Mouse (Mus musculus) ovary, postnatal 14 days (tissue): Measurements from ENCODE around the gene Sorcs3.

Experiments used
- DNase-seq: peaks from one replicate; pipeline ENCODE4 v3.0.0; 2022; ENCODE audit warnings: low spot score

The Sorcs3 gene

DNA sequence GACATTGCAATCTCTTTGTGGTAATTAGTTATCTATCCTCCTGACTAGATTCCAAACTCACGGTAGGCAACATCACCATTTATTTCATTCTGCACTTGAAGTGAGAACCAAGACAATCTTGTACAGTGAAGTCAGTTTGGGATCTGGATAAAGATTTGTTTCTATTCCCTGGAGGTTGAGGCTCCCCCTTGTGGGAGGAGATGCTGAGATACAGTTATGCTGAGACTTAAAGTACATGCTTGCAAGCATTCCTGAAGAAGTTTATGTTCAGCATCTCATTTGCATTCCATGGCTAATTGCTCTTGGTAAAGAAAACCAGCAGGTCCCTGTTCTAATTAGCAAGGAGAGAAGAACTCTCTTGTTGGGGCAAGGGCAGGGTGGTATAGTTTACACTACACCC is 185.7 kb downstream of the Sorcs3 start:
- no peak for DNase-seq

DNA sequence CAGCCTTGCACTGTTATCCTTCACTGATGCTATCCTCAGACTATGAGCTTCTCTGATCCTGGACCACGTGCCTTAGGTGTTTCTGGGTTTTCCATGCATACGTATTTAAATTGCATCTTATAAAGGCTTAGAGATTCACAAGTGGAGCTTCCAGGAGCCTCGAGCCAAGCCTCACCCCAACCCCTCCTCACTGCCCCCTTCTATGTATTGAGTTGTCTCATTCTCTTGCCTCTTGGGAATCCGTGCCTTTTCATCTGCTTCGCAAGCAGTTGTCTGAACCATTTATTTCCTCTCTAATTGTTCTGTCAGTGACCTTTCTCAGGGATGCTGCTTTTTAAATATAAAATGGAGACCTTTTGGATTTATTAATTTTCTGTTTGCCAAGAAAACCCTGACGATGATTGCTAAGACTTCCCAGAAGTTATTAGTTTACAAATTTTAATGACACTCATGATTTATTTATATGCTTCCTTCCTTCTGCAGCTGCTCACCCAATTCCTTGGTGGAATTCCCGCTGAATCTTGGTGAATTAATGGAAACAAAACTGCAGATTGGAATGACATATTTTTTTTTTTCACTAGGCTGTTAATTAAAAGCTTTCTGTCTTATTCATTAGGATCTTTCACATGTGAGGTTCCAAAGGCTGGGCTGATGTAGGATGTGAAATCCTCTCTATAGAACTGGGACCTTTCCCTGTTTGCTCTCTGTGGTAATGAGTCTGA is 199.1 kb downstream of the Sorcs3 start:
- no peak for DNase-seq

DNA sequence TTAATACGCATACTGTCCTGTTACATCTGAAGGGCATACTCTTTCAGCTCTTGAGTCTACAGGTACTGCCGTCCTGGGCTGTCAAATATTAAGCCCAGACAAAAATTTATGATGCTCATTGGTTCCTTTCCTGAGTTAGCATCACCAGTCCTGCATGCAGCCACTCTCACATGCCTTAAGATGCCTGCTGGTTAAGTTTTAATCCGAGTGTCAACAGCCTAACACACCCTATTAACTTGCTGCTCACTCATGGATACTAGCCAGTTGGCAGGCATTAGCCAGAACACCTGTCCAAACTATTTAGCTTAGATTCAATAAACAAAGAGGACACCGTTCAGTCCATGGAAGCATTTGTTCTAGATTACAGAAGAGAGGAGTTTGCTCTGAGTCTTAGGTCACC is 202.4 kb downstream of the Sorcs3 start:
- no peak for DNase-seq

DNA sequence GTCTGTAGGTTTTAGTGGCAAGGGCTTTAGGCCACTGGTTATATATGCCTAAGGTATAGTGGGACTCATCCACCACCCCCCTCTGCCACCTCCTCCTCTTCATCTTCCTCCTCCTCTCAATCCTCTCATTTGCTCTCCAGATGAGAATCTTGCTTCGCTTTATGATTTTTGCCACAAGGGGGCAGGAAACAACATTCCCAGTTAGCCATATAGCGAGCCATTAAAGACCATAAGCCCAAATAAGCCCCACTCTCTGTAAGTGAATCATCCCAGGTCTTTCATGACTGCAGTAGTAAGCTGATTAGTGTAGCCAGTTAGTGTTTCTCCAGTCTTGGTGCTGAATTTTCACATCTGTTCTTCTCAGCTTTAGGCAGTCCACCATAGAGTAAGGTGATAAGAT is 205.5 kb downstream of the Sorcs3 start:
- no peak for DNase-seq

DNA sequence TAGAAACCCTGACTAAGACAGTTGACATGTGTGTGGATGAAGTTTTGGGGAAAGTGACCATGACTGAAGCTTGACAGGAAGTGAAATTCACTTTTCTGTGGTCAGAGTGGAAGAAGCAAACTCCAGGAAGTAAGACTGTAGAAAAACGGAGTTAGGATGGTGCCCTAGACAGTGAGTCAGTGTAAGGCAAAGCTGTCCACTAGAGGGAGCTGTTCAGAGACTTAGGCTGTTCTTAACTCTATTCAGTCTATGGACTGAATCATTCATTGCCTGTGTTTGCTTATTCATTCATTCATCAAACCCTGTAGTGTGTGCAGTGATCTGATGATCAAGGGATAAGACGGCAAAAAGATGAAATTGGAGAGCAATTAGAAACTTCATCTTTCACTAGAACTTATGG is 208.0 kb downstream of the Sorcs3 start:
- peak; percentile 18 for DNase-seq

DNA sequence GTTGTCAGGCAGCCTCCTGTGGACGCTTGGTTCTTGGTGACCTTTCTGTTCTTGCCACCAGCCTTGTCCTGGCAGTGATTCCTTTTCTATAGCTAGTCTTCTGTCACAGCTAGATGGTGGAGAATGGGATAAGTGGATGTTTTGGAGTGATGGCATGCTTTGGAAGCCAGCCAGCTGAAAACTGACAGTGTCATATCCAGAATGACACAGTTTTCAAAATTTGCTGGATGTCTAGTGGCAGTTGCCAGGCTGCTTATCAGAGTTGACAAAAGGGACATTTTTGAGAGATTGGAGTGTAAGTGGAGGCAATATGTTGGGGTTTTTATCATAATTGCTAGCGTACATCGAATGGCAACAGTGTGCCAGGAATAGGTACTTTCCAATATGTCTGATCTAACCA is 212.5 kb downstream of the Sorcs3 start:
- no peak for DNase-seq

DNA sequence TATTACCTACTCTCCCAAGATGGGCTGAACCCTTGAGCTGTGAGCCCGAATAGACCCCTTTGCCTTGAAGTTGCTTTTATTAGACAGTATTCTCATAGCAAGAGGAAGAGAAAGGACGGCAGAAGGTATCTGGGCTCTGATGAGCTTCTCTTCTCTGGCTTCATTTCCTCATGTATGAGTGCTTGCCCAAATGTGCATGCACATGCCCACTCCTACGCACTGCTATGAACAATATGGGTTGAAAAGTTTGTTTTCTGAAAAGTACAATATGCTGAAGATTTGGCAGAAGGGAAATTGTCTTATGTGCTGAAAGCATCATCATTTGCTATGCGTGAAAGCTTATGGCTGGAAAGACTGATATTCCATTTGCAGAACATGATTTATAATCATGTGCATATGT is 223.4 kb downstream of the Sorcs3 start:
- DNase-seq = no peak

DNA sequence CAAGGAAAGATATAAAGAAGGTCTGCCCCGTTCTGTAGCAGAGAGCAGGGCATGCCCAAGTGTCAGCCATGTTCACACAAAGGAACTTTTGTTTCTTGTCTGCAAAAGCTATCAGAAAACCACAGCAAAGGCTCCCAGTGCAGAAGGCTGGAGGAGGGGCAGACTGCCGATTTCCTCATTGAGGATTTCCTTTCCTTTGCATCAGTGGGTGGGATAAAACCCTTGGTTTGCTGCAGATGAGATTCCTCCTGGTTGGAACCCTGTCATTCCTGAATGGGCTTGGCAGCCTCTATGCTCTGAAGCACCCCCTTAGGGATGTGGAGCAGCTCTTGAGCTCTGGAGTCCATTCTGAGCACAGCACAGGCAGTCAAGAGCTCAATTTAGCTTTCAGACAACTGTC is 223.9 kb downstream of the Sorcs3 start:
- DNase-seq = no peak

DNA sequence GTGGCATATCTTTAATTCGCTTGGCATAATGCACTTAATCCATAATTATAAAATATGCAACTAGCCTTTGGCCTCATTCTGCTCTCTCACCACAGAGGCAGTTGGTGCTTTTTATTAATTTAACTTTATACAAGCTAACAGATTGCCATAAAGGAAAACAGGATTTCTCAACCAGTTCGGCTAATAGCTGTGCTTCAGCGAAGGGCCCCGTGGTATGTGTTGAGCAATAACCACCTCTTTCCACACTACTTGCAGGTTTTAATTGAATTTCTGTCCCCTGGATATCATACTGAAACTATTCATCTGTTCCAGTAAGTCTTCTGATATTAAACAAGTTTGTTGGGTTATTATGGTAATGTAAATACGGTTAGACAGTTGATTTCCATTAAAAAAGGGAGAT is 224.5 kb downstream of the Sorcs3 start:
- DNase-seq = no peak

DNA sequence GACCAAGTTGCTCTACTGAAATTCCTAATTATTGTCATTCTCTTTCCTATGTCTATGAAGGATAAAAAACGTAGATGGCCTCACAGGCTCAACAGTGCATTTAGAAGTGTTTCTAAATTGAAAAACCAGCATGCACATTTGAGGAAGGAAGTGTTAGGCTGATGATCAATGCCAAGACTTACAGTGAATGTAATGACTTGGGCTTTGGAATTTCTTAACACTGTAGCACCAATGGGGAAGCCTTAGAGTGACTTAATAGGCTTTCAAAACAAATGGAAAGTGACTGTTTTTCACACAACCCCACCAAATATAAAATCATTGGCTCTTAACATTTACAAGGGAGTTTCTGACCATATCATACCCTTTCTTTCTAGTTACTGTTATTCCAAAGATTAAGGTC is 232.6 kb downstream of the Sorcs3 start:
- no peak for DNase-seq

DNA sequence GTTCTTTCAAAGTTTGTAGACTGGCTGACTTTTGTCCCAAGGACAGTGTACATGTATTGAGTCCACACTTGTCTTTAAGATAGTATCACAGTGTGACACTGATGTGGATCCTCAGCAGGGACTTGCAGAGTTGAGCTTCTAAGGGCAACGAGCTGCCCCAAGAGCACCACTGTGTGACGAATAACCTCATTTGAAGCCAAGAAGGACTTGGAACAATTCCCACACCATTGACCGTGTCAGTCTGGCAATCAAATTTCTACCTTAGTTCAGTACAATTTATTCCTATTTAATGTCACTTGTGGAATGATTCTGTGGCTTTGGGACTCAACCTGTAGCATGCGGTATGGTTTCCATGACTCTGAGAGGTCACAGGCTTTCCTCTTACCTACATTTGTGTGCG is 255.3 kb downstream of the Sorcs3 start:
- no peak for DNase-seq

DNA sequence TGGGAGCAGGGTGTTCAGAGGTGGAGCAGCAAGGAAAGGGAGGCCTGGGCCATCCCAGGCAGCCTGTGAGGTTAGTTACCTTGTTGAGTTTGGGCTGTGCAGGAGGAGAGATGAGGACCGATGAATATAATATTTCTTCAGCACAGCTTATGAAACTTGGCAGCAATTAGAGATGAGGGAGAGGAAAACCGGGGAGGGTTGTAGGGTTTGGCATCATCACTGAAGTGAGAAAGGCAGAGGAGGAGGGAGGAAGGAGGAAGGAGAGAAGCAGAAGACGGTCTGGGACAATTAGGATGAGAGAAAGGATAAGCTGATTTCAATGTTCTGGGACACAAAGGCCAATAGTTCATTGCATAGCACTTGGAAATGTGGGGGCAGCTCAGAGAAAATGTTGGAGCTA is 256.6 kb downstream of the Sorcs3 start:
- DNase-seq = no peak

DNA sequence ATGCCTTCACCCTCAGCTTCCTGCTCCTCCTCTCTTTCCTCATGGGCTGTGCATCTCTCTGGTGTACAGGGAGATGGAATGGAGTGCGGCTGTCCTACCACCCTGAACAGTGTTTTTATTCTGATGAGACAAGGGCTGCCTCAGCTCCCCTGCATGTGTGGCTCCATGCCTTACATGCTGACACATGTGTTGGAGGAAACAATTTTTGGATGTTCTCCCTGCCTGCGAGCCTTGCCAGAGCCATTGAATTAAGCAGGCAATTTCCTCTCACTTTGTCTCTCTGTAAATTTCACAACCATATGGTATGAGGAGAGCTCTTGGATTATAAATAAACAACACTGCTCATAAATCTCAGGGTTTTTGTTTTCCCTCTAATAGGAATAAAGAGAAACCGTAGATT is 257.7 kb downstream of the Sorcs3 start:
- no peak for DNase-seq

DNA sequence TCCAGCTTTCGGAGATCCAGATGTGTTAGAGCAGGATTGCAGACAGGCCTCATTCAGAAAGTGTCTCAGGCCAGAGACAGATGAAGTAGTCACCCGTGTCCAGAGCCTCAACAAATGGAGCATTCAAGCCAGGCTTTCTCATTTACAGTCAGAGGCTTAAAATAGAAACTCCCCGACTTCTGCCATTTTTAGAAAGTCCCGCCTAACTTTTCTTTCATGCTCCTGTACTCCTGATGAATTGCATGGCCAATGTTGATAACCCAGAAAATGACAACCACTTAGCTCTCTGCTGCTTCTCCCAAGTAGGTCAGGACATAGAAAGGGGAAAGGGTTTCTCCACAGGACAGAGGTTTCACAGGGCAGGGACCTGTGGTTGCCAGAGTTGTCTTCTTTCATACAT is 261.6 kb downstream of the Sorcs3 start:
- DNase-seq = no peak

DNA sequence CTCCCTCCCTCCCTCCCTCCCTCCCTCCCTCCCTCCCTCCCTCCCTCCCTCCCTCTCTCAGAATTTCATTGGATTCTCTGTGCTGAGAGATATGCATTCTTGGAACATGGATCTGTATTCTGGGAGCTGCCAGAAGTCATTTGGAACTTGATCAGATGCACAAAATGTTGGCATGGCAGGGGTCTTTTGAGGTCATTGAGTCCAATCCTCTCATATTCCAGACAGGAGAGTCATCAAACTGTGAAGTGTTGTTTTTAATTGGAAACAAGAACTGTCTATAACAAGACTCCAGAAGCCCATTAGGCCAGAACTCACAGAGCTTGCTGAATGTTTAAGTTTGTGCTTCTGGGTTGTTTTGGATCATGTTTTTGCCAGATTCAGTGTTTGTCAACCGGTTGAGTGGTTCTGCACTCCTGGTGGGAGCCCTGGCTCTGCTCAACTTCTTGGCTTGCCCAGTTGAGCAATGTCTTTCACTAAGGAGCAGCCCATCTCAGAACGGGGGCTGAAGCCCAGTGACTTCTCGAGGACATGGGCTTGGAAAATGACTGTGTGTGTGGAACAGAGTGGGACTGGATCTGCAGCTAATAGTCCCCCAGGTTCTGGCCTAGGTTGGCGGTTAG is 264.1 kb downstream of the Sorcs3 start:
- DNase-seq = no peak

DNA sequence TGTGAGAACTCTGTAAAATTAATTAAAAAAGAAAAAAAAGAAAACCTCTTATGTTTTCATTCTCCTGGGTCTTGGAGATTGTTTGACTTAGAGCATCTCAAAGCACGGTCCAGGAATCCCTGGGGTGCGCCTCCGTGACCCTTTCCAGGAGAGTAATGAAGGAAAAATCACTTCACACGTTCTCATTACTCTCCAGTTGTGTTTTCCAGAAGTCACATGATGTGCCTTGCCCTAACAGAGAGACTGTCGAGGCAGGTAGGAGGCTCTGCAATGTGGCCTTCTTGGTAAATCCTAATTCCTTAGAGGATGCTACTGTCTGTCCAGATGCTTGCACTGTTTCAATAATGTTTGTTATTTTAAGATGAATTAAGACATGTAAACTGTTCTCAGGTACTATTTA is 266.1 kb downstream of the Sorcs3 start:
- DNase-seq = no peak

DNA sequence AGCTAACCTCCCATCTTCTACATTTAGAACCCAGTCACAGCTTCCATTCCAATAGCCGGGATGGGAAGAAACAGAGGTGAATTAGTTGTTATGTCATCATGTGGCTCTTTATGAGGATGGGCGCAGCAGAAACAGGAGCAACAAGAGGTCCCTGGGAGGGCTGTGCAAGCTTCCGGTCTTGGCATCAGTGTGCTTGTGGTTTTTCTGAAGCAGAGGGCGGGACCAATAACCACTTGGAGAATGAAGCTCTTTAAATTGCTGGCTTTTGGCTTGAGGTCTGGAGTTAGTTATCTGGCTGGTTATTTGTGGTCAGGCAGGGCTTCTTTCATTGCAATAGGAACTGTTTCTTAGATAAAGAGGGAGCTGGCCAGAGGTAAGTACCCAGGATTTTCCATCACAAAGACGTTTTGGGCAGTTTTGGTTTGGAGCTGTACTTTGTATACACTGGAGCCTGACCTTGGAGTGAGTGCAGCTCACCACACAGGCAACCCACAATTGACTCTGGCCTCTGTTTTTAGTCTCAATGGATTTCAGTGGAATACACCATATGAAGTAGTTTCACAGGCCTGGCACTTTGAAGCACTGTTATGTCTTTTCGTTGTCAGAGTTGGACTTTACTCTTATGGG is 270.1 kb downstream of the Sorcs3 start:
- DNase-seq = no peak

DNA sequence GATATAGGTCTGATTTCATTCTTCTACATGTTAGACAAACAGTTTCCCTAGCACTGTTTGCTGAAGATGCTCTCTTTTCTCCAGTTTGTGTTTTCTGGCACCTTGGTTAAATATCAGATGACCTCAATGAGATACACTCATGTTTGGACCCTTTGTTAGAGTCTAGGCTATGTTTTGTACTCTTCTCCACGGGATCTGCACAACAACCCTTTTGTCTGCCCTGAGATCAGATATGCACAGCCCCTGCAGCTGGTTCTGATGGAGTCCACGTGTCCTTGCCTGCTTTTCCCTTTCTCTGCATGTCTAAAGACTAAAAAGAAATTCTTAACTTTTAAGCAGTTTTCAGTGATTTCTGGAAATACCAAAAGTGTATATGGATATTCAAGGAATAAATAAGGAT is 273.0 kb downstream of the Sorcs3 start:
- DNase-seq = no peak

DNA sequence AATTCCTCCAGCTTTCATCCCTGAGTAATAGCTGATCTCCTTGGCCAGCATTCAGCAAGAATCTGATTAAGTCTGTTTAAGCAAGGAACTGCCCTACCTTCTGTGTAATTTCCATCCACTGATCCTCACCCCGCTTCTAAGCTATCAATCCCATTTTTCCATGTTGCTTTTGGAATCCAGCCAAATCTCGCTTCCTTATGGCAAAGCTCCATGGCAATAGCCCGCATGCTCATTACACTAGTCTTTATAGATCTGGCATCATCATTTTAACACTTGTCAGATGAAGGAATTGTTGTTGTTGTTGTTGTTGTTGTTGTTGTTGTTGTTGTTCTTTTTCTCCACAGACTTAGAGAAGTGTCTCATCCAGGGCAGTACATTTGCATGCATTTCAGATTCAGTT is 277.1 kb downstream of the Sorcs3 start:
- DNase-seq = no peak

DNA sequence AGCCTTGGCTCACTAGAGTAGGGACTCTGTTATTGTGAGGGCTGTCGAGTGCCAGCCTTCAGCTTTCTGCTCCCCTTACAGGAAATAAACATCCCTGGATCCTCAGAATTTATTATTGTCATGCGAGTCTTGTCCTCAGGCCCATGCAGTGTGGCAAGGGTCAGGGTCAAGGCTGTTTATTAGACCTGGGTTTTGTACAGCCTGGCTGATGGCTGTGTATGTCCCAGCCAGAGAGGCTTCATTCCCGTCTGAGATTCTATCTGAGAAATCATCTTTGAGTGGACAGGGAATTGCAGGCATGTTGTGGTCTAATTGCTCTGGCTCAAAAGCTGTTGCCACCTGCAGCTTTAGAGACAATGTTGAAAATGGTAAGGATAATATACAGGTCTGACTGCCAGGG is 285.3 kb downstream of the Sorcs3 start:
- no peak for DNase-seq

DNA sequence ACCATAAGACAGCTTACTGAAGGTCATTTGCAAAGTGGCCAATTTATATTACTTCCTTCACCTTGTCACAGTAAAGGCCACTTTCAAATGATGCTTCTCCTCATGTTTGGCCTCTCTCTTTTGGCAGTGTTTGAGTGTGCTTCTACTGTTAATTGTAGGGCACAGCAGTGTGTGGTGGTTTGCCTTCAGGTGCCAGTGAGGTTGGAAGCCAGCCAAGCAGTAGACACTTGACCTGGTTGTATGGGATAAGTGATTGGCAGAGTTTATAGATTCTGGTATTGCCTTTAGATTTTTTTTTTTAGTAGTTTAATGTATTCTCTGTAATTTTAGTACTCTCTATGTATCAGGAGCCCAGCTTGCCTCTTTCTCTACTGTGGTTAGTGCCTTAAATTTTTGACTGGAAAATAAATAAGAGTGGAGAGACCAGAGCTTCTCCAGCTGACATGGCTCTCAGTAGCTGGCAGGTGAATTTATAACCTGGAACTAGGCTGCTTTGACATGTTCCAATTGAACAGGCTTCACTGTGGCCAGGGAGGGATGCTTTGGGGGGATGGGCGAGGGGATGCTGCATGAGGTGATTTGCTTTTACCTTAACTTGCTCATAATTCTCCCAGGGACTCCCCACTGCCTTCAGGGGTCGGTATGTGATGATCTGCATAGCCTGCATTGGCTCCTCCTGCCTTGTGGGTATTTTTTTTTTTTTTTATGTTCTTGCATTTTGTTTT is 298.2 kb downstream of the Sorcs3 start:
- no peak for DNase-seq

DNA sequence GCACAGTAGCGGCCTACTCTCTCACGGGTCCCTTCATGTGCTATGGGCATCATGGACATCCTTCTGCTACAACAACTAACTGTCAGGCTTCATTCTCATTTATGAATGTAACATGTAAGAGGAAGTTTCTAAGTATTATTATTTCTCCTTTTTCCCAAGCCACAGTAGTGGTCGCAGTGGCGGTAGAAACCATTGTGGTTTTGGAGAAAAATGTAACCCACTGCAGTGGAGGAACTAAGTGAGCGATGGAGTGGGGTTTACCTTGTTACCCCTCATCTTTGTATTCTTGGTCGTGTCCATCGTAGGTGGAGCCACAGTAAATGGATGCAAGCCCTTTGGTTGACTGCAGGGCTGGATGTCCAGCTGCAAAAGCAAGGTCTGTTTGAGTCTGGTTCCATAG is 318.0 kb downstream of the Sorcs3 start:
- no peak for DNase-seq
